Mouse (Mus musculus): ENCODE data around the gene Sdccag8. TPM values are rescaled to one million over a fixed set of nuclear protein-coding genes. Genes with fewer than 3 reads are reported as not detected.

The Sdccag8 gene
- polyA plus RNA-seq, 1 experiment, result 4.0 TPM

GRCm38 (mm10) chr1:177014921-177015439 is 200.5 kb downstream of the Sdccag8 start:
- Histone ChIP-seq H3K27ac (ENCODE audit: insufficient read depth, low read length) (peak overlapping the region; percentile 19; the same call in 1 of the 2 replicates), H3K4me3 (ENCODE audit: extremely low read depth, insufficient read depth, insufficient read length) (no peak overlapping the region), H3K36me3 (ENCODE audit: control insufficient read depth, insufficient read depth, low read length) (peaks cover 7% of the 10 kb centered on the region; the same call in 1 of the 2 replicates), H3K4me1 (ENCODE audit: control insufficient read depth, insufficient read depth, insufficient read length) (no peaks in the 10 kb centered on the region), H3K27me3 (ENCODE audit: control insufficient read depth, insufficient read depth, low read length) (no peaks in the 10 kb centered on the region)
- 82% methylated on average over 6 of the region's 6 CpGs for WGBS
- DNase-seq (ENCODE audit: low read depth in 1 of 2, low spot score in 2 of 2), result no peak
- TF ChIP-seq POLR2A (IDR thresholded peaks at IDR 0.05; ENCODE audit: low read depth, low read length), result no peak
- no peak for TF ChIP-seq CTCF (IDR thresholded peaks at IDR 0.05; ENCODE audit: extremely low read depth, insufficient read depth, insufficient read length, insufficient replicate concordance)

- no peaks in the 10 kb centered on the region for H3K4me1 ChIP-seq (ENCODE audit: control insufficient read depth, insufficient read depth, insufficient read length)
- no peak overlapping the region for H3K27ac ChIP-seq (ENCODE audit: insufficient read depth, low read length)
- TF ChIP-seq POLR2A (IDR thresholded peaks at IDR 0.05; ENCODE audit: low read depth, low read length), result no peak
- TF ChIP-seq CTCF (IDR thresholded peaks at IDR 0.05; ENCODE audit: extremely low read depth, insufficient read depth, insufficient read length, insufficient replicate concordance), result no peak
- no peak overlapping the region for H3K4me3 ChIP-seq (ENCODE audit: extremely low read depth, insufficient read depth, insufficient read length)
- peaks cover 9% of the 10 kb centered on the region; the same call in 1 of the 2 replicates for H3K36me3 ChIP-seq (ENCODE audit: control insufficient read depth, insufficient read depth, low read length)
- DNase-seq (ENCODE audit: low read depth in 1 of 2, low spot score in 2 of 2), result no peak
- 90% methylated on average over 3 of the region's 3 CpGs for WGBS
- H3K27me3 ChIP-seq (ENCODE audit: control insufficient read depth, insufficient read depth, low read length), result no peaks in the 10 kb centered on the region
These were observed 201.5 kb downstream of the Sdccag8 start for GRCm38 (mm10) chr1:177015917-177016316.

- H3K27me3 ChIP-seq (ENCODE audit: control insufficient read depth, insufficient read depth, low read length), result no peaks in the 10 kb centered on the region
- H3K4me1 ChIP-seq (ENCODE audit: control insufficient read depth, insufficient read depth, insufficient read length), result no peaks in the 10 kb centered on the region
- H3K4me3 ChIP-seq (ENCODE audit: extremely low read depth, insufficient read depth, insufficient read length), result no peak overlapping the region
- TF ChIP-seq POLR2A (IDR thresholded peaks at IDR 0.05; ENCODE audit: low read depth, low read length) (no peak), CTCF (IDR thresholded peaks at IDR 0.05; ENCODE audit: extremely low read depth, insufficient read depth, insufficient read length, insufficient replicate concordance) (no peak)
- 90% methylated on average over 2 of the region's 2 CpGs for WGBS
- no peak overlapping the region for H3K27ac ChIP-seq (ENCODE audit: insufficient read depth, low read length)
- DNase-seq (ENCODE audit: low read depth in 1 of 2, low spot score in 2 of 2), result no peak
- H3K36me3 ChIP-seq (ENCODE audit: control insufficient read depth, insufficient read depth, low read length), result peaks cover 9% of the 10 kb centered on the region; the same call in 1 of the 2 replicates
These were observed 202.3 kb downstream of the Sdccag8 start for GRCm38 (mm10) chr1:177016729-177017128.

- Histone ChIP-seq H3K4me3 (ENCODE audit: extremely low read depth, insufficient read depth, insufficient read length) (no peak overlapping the region), H3K27me3 (ENCODE audit: control insufficient read depth, insufficient read depth, low read length) (no peaks in the 10 kb centered on the region), H3K27ac (ENCODE audit: insufficient read depth, low read length) (no peak overlapping the region), H3K4me1 (ENCODE audit: control insufficient read depth, insufficient read depth, insufficient read length) (no peaks in the 10 kb centered on the region), H3K36me3 (ENCODE audit: control insufficient read depth, insufficient read depth, low read length) (peaks cover 15% of the 10 kb centered on the region; the same call in 1 of the 2 replicates)
- TF ChIP-seq CTCF (IDR thresholded peaks at IDR 0.05; ENCODE audit: extremely low read depth, insufficient read depth, insufficient read length, insufficient replicate concordance) (no peak), POLR2A (IDR thresholded peaks at IDR 0.05; ENCODE audit: low read depth, low read length) (no peak)
- no peak for DNase-seq (ENCODE audit: low read depth in 1 of 2, low spot score in 2 of 2)
- WGBS, result 88% methylated on average over 1 of the region's 1 CpGs
These were observed 204.3 kb downstream of the Sdccag8 start for GRCm38 (mm10) chr1:177018750-177019149.

GRCm38 (mm10) chr1:177019668-177020067 is 205.2 kb downstream of the Sdccag8 start:
- H3K4me3 ChIP-seq (ENCODE audit: extremely low read depth, insufficient read depth, insufficient read length), result no peak overlapping the region
- no peaks in the 10 kb centered on the region for H3K27me3 ChIP-seq (ENCODE audit: control insufficient read depth, insufficient read depth, low read length)
- no peak for DNase-seq (ENCODE audit: low read depth in 1 of 2, low spot score in 2 of 2)
- H3K36me3 ChIP-seq (ENCODE audit: control insufficient read depth, insufficient read depth, low read length), result peaks cover 15% of the 10 kb centered on the region; the same call in 1 of the 2 replicates
- no peaks in the 10 kb centered on the region for H3K4me1 ChIP-seq (ENCODE audit: control insufficient read depth, insufficient read depth, insufficient read length)
- WGBS, result 95% methylated on average over 5 of the region's 5 CpGs
- H3K27ac ChIP-seq (ENCODE audit: insufficient read depth, low read length), result no peak overlapping the region
- TF ChIP-seq POLR2A (IDR thresholded peaks at IDR 0.05; ENCODE audit: low read depth, low read length) (no peak), CTCF (IDR thresholded peaks at IDR 0.05; ENCODE audit: extremely low read depth, insufficient read depth, insufficient read length, insufficient replicate concordance) (no peak)

- Histone ChIP-seq H3K36me3 (ENCODE audit: control insufficient read depth, insufficient read depth, low read length) (peaks cover 17% of the 10 kb centered on the region), H3K27ac (ENCODE audit: insufficient read depth, low read length) (no peak overlapping the region), H3K27me3 (ENCODE audit: control insufficient read depth, insufficient read depth, low read length) (no peaks in the 10 kb centered on the region), H3K4me3 (ENCODE audit: extremely low read depth, insufficient read depth, insufficient read length) (no peak overlapping the region), H3K4me1 (ENCODE audit: control insufficient read depth, insufficient read depth, insufficient read length) (peaks cover 3% of the 10 kb centered on the region; the same call in 1 of the 2 replicates)
- 81% methylated on average over 3 of the region's 3 CpGs for WGBS
- no peak for DNase-seq (ENCODE audit: low read depth in 1 of 2, low spot score in 2 of 2)
- TF ChIP-seq POLR2A (IDR thresholded peaks at IDR 0.05; ENCODE audit: low read depth, low read length) (no peak), CTCF (IDR thresholded peaks at IDR 0.05; ENCODE audit: extremely low read depth, insufficient read depth, insufficient read length, insufficient replicate concordance) (no peak)
These were observed 208.3 kb downstream of the Sdccag8 start for GRCm38 (mm10) chr1:177022751-177023150.

- peaks cover 3% of the 10 kb centered on the region; the same call in 1 of the 2 replicates for H3K4me1 ChIP-seq (ENCODE audit: control insufficient read depth, insufficient read depth, insufficient read length)
- H3K36me3 ChIP-seq (ENCODE audit: control insufficient read depth, insufficient read depth, low read length), result peaks cover 8% of the 10 kb centered on the region
These were observed 213.2 kb downstream of the Sdccag8 start for GRCm38 (mm10) chr1:177027706-177028105.

More at GRCm38 (mm10) chr1:177027706-177028105, 213.2 kb downstream of the Sdccag8 start:
- no peak overlapping the region for H3K4me3 ChIP-seq (ENCODE audit: extremely low read depth, insufficient read depth, insufficient read length)
- WGBS, result 90% methylated on average over 3 of the region's 3 CpGs
- TF ChIP-seq POLR2A (IDR thresholded peaks at IDR 0.05; ENCODE audit: low read depth, low read length), result no peak
- no peak for TF ChIP-seq CTCF (IDR thresholded peaks at IDR 0.05; ENCODE audit: extremely low read depth, insufficient read depth, insufficient read length, insufficient replicate concordance)
- no peak overlapping the region for H3K27ac ChIP-seq (ENCODE audit: insufficient read depth, low read length)
- H3K27me3 ChIP-seq (ENCODE audit: control insufficient read depth, insufficient read depth, low read length), result no peaks in the 10 kb centered on the region
- no peak for DNase-seq (ENCODE audit: low read depth in 1 of 2, low spot score in 2 of 2)
